Mouse (Mus musculus): ENCODE results near the gene Klhdc3. TPM values are rescaled to one million over a fixed set of nuclear protein-coding genes. Genes with fewer than 3 reads are reported as not detected.

Gene Klhdc3
- polyA plus RNA-seq, 1 experiment: 169 TPM

- DNase-seq (ENCODE audit: low read depth): no peak
Observed at GRCm38 (mm10) chr17:46701489-46701888, 20.8 kb upstream of the Klhdc3 start.

GRCm38 (mm10) chr17:46699912-46700311 lies 19.2 kb upstream of the Klhdc3 start:
- DNase-seq (ENCODE audit: low read depth): no peak
- TF ChIP-seq POLR2A (IDR thresholded peaks at IDR 0.05; ENCODE audit: borderline replicate concordance, extremely low read depth, insufficient read depth, insufficient read length, poor library complexity, severe bottlenecking) (no peak), CTCF (IDR thresholded peaks at IDR 0.05; ENCODE audit: borderline replicate concordance, extremely low read depth, insufficient read depth, insufficient read length) (no peak)

More at GRCm38 (mm10) chr17:46701489-46701888, 20.8 kb upstream of the Klhdc3 start:
- TF ChIP-seq POLR2A (IDR thresholded peaks at IDR 0.05; ENCODE audit: borderline replicate concordance, extremely low read depth, insufficient read depth, insufficient read length, poor library complexity, severe bottlenecking) (no peak), CTCF (IDR thresholded peaks at IDR 0.05; ENCODE audit: borderline replicate concordance, extremely low read depth, insufficient read depth, insufficient read length) (no peak)

DNA sequence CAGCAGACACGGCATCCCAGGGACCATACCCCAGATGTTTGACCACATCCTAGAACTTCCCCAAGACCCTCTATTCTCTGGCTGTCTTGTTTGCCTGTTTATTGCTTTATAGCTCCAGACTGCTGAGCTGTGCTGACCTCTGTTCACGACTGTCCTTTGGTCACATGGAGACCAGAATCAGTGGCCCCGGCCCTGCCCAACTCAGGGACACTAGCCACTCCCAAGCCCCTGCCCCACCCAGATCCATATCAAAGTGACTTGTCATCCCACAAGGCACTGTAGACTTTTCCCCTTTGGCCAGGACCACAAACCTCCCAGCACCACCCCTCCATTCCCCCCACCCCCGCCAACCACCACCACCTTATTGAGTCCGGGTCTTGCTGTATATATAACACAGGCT lies 18.5 kb upstream of the Klhdc3 start:
- DNase-seq (ENCODE audit: low read depth): no peak
- no peak for TF ChIP-seq POLR2A (IDR thresholded peaks at IDR 0.05; ENCODE audit: borderline replicate concordance, extremely low read depth, insufficient read depth, insufficient read length, poor library complexity, severe bottlenecking)
- TF ChIP-seq CTCF (IDR thresholded peaks at IDR 0.05; ENCODE audit: borderline replicate concordance, extremely low read depth, insufficient read depth, insufficient read length): no peak

GRCm38 (mm10) chr17:46698515-46698914 lies 17.8 kb upstream of the Klhdc3 start:
- TF ChIP-seq POLR2A (IDR thresholded peaks at IDR 0.05; ENCODE audit: borderline replicate concordance, extremely low read depth, insufficient read depth, insufficient read length, poor library complexity, severe bottlenecking) (no peak), CTCF (IDR thresholded peaks at IDR 0.05; ENCODE audit: borderline replicate concordance, extremely low read depth, insufficient read depth, insufficient read length) (no peak)
- DNase-seq (ENCODE audit: low read depth): no peak

DNA sequence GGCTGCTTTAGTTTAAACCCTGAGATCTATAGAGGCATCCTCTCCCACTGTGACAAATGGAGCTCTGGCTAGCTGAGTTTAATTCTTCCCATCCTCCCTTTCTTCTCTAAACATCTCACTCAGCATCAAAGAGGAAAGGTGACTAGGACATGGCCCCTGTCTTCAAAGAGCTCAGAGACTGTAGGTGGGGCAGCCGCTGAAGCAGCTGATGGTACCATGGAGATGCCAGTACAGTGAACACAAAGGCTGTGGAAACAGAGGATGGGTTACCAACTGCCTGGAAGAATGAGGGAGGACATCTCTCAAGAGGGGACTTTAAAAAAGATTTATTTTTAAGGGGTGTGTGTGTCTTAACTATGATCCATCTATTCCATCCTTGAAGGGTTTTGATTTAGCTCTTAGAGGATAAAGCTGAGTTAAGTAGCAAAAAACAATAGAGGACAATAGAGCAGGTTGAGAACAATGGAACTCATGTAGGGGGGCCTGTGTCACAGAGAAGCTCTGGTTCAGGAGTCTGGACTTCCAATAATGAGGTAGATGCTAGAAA lies 13.9 kb upstream of the Klhdc3 start:
- TF ChIP-seq POLR2A (IDR thresholded peaks at IDR 0.05; ENCODE audit: borderline replicate concordance, extremely low read depth, insufficient read depth, insufficient read length, poor library complexity, severe bottlenecking) (no peak), CTCF (IDR thresholded peaks at IDR 0.05; ENCODE audit: borderline replicate concordance, extremely low read depth, insufficient read depth, insufficient read length) (no peak)

GRCm38 (mm10) chr17:46691390-46691789 lies 10.7 kb upstream of the Klhdc3 start:
- TF ChIP-seq CTCF (IDR thresholded peaks at IDR 0.05; ENCODE audit: borderline replicate concordance, extremely low read depth, insufficient read depth, insufficient read length): no peak
- TF ChIP-seq POLR2A (IDR thresholded peaks at IDR 0.05; ENCODE audit: borderline replicate concordance, extremely low read depth, insufficient read depth, insufficient read length, poor library complexity, severe bottlenecking): no peak
- DNase-seq (ENCODE audit: low read depth): no peak

More for the DNA sequence above, 13.9 kb upstream of the Klhdc3 start:
- DNase-seq (ENCODE audit: low read depth): peak; percentile 31

- no peak for DNase-seq (ENCODE audit: low read depth)
- TF ChIP-seq POLR2A (IDR thresholded peaks at IDR 0.05; ENCODE audit: borderline replicate concordance, extremely low read depth, insufficient read depth, insufficient read length, poor library complexity, severe bottlenecking): no peak
- no peak for TF ChIP-seq CTCF (IDR thresholded peaks at IDR 0.05; ENCODE audit: borderline replicate concordance, extremely low read depth, insufficient read depth, insufficient read length)
Observed at GRCm38 (mm10) chr17:46690665-46691064, 10.0 kb upstream of the Klhdc3 start.

GRCm38 (mm10) chr17:46685913-46686312 lies 5.2 kb upstream of the Klhdc3 start:
- TF ChIP-seq POLR2A (IDR thresholded peaks at IDR 0.05; ENCODE audit: borderline replicate concordance, extremely low read depth, insufficient read depth, insufficient read length, poor library complexity, severe bottlenecking) (no peak), CTCF (IDR thresholded peaks at IDR 0.05; ENCODE audit: borderline replicate concordance, extremely low read depth, insufficient read depth, insufficient read length) (no peak)

DNA sequence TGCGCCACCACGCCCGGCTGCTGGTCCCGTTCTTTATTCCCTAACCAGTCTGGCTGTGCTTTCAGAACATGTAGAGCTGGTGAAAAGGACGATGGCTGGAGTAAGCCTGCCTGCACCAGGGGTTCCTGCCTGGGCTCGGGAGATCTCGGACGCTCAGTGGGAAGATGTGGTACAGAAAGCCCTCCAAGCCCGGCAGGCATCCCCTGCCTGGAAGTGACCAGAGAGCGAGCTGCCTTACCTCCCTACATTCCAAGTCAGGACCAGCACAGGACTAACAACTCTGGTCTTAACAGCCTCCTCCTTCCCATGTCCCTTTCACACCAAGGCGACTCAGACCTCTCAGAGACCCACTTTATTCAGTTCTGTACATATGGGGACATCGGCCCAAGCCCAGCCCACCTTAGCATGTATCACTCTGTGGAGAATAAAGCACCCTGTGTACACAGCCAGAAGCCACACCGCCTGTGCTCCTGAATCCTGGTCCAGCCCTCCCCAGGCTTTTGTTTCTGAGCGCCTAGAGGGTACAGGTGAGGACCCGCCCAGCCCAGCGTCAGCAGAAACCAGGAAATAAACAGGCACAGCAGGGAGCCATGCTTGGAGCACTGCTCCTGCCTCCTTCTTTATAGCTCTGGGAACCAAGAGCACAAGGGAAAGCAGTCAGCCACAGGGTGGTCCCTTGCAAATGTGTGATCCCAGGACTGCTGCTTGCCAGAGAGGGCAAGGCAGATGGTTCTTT lies 2.1 kb upstream of the Klhdc3 start:
- DNase-seq (ENCODE audit: low read depth): no peak
- TF ChIP-seq CTCF (IDR thresholded peaks at IDR 0.05; ENCODE audit: borderline replicate concordance, extremely low read depth, insufficient read depth, insufficient read length) (no peak), POLR2A (IDR thresholded peaks at IDR 0.05; ENCODE audit: borderline replicate concordance, extremely low read depth, insufficient read depth, insufficient read length, poor library complexity, severe bottlenecking) (no peak)

More at GRCm38 (mm10) chr17:46685913-46686312, 5.2 kb upstream of the Klhdc3 start:
- DNase-seq (ENCODE audit: low read depth): no peak

DNA sequence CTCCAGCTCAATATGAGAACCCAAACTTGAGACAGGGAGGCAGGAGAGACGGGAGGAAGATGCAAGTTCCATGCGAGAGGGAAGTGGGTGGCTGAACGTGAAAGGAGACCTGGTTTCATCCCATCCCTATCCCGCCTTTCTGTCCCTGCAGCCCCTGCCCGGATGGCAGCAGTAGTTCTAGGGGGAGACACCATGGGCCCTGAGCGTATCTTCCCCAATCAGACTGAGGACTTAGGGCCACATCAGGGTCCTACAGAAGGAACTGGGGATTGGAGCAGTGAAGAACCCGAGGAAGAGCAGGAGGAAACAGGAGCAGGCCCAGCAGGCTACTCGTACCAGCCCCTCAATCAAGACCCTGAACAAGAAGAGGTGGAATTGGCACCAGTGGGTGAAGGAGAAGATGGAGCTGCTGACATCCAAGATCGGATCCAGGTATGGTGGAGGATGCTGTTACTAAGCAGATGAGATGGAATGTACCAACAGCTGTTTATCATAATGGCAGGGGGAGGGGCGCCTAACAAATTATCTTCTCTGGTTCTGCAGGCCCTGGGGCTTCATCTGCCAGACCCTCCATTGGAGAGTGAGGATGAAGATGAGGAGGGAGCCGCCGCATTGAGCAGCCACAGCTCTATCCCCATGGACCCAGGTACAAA lies 878 bp upstream of the Klhdc3 start:
- no peak for DNase-seq (ENCODE audit: low read depth)
- no peak for TF ChIP-seq CTCF (IDR thresholded peaks at IDR 0.05; ENCODE audit: borderline replicate concordance, extremely low read depth, insufficient read depth, insufficient read length)
- TF ChIP-seq POLR2A (IDR thresholded peaks at IDR 0.05; ENCODE audit: borderline replicate concordance, extremely low read depth, insufficient read depth, insufficient read length, poor library complexity, severe bottlenecking): no peak
